Mouse (Mus musculus) left cerebral cortex, postnatal 10 days (tissue): ENCODE results near the gene Sfi1. TPM values are rescaled to one million over a fixed set of nuclear protein-coding genes. Genes with fewer than 3 reads are reported as not detected.
"Not testable (repeated sequence)": the region's sequence is repeated elsewhere in the genome, so short reads cannot be mapped to it uniquely, and the experiment has no call there.

Experiments
- DNase-seq, 2 experiments: peaks; one replicate each; pipeline ENCODE4 v3.0.0; 2021 to 2022; ENCODE audit warnings: low spot score in 2 of 2, mixed read lengths in 1 of 2; ENCODE audit errors: extremely low spot score in 1 of 2
- intact Hi-C: fragments of 180-260 bp; cut with DNase I; formaldehyde crosslinking; loops from one replicate; pipeline ENCODE4 v1.15.1; 2025
- total RNA-seq, 2 experiments: library from RNA; stranded (reverse); gene quantifications; 2 replicates each; pipeline ENCODE4 v1.2.3; 2021

Gene Sfi1
- total RNA-seq, 2 experiments from 2014 or later, result 51.9 to 73.2 TPM

DNA sequence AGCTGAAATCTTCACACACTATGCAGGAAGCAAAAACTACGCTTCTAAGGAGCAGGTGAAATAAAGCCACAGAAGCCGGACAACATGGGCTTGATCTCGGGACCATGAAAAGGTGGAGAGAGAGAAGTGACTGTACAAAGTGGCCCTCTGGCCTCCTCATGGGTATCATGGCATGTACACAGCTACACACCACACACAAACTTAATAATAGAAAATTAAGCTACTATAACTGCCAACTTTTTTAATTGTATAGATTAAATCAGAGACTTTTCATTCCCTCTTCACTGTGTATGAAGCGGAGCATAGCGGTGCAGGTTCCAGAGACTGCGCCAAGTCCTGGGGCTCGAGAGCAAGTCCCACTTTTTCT, 13.6 kb downstream of the Sfi1 start:
- intact Hi-C loops, result not testable (repeated sequence)
- peak in 1 of 2 experiments; percentile 57 for DNase-seq

DNA sequence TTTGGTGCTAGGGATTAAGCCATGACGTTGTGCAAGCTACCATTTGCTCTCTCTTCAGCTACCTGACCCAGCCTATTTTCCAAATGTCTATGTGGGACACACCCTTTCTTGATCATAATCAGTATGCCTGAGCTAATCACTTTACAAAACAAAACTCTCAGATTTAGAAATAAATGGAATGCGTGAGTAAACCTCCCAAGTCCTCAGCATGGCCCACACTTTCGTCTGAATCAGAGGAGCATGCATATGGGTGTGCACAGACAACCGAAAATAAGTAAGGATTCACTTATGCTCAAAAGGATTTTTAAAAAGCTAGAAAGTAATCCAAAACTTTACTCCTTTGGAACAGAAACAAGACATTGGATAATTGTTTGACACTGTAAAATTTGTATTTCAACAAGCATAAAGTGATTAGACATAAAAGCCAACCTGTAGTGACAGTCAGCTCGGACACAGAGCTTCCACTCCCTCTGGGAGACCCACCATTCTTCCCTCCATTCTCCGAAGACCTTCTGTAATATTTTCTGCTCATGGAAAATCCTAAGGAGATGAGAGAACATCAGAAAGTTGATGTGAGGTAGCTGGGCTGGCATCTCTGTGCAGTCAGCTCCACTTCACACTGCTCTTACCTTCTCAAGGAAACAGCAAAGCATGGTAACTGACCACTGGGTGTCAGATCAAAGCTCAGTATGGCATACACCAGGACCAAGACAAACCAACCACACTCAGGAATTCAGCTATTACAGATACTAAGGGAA, 14.1 kb downstream of the Sfi1 start:
- intact Hi-C loops, result not testable (repeated sequence)
- peak in 1 of 2 experiments; percentile 71 for DNase-seq

DNA sequence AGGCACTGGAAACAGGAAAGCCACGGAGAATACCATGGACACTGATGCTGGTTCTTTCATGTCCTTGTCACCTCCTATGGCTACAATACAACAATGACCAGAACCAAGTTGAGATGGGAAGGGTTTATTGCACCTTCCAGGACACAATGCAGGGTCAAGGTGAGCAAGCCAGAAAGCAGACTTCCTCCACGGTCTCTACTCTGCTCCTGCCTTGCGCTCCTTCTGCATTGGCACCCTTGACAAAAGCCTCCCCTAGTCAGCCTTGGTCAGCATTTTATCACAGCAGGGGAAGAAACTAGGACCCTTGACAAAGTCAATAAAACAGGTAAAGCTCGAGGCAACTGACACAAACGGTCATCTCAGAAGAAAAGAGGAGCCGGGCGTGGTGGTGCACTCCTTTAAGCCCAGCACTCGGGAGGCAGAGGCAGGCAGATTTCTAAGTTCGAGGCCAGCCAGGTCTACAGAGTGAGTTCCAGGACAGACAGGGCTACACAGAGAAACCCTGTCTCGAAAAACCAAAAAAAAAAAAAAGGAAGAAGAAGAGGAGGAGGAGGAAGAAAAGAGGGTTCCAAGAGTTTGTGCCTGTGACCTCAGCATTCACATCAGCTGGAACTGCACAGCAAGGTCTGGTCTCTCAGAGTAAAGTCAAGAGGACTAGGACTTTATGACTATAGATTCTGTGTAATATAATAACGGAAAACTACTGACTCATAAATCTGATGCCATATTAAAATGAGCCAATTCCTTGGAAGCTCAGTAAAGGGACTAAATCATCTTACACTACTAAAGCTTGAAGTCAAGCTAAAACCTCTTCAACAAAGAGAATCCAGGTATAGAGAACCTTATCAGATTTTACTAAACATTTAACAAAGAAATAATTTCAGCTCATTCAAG, 19.6 kb downstream of the Sfi1 start:
- peak; percentile 57 to 89 for DNase-seq
- intact Hi-C loops, result not testable (repeated sequence)

DNA sequence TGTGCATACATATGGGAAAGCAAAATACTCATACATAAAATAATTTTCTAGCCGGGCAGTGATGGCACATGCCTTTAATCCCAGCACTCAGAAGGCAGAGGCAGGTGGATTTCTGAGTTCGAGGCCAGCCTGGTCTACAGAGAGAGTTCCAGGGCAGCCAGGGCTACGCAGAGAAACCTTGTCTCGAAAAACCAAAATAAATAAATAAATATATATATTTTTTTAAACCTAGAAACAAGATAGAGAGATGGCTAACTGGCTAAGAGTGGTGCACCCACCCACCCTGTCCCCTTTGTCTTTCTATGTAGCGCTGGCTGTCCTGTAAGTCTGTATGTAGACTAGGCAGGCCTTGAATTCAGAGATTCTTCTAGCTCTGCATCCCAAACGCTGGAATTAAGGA, 20.7 kb downstream of the Sfi1 start:
- intact Hi-C loops, DNase-seq: not testable (repeated sequence)

DNA sequence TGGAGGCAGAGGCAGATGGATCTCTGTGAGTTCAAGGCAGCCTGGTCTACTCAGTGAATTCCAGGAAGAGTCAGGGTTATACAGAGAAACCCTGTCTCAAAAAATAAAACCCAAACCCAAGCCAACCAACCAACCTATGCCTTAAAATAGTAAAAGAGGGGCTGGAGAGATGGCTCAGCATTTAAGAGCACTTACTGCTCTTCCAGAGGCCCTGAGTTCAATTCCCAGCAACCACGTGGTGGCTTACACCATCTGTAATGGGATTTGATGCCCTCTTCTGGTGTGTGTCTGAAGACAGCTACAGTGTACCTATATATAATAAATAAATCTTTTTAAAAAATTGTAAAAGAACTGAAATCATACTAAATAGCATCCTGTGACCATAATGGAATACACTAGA, 21.3 kb downstream of the Sfi1 start:
- peak; percentile 38 to 72 for DNase-seq
- intact Hi-C loops, result not testable (repeated sequence)

DNA sequence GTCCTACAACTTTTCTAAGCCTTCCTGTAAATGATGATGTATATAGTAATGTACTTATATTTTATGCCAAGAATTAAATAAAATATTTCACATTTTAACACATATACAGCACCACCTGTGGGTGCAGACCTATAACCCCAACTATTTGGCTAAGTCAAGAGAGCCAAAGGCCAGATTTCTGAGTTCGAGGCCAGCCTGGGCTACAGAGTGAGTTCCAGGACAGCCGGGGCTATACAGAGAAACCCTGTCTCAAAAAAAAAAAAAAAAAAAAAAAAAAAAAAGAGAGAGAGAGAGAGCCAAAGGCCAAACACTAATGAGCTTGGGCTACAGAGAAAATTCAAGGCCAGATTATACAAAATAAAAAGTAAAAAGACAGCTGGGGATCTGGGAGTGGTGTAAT, 24.2 kb downstream of the Sfi1 start:
- intact Hi-C loops, result not testable (repeated sequence)
- DNase-seq, result peak in 1 of 2 experiments; percentile 56

DNA sequence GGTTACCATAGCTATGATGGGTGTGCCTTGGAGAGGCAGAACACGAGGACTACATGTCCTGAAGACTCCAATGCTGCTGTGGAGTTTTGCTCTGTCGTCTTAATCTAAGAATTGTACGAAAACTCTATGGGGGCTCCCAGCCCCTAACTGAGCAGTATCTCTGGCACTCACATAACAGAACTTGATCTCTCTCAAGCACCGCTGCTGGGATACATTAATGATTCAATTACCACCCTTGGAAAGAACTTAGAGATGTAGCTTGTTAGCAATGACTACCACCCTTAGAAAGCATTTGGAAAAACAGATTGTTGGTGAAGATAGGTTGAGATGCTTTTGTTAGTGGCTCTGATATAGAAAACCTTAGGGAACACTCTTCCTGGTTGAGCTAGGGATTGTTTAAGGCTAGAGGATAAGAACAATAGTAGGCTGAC, 25.7 kb downstream of the Sfi1 start:
- intact Hi-C loops, result not testable (repeated sequence)
- peak; percentile 38 to 65 for DNase-seq

DNA sequence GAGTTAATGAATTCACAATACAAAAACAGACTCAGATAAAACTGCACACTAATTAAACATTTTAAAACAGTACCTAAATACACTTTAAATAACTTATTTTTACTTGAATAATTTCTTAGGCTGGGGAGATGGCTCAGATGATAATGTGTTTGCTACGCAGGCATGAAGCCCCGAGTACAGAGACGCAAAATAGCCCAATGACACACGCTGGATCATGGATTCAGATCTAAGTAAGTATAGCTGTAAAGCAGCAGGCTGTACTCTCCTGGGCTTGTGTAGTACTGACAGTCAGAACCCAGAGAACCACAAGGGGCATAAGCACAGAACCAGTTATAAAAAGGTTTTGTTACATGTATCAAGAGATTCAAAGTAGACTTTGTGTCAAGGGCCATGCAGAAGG, 26.1 kb downstream of the Sfi1 start:
- not testable (repeated sequence) for DNase-seq

DNA sequence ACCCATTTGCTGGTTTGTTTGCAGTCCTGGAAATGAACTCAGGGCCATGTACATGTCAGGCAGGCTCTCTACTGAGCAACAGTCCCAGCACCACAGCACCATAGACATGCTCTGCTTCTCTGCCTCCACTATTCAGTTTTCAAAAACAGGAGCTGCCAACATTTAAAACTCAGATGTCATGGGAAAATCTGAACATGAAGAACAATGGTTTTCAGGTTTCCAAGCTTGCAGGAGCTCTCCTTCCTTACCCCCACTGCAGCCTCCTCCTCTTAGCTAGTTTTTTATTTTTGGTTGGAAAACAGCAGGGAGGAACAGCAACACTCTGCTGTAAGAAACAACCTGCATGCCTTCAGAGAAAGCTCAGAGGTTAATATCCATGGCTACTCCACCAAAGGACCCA, 26.9 kb downstream of the Sfi1 start:
- intact Hi-C loops, DNase-seq: not testable (repeated sequence)

More for the DNA sequence above, 26.1 kb downstream of the Sfi1 start:
- intact Hi-C loops, result not testable (repeated sequence)

DNA sequence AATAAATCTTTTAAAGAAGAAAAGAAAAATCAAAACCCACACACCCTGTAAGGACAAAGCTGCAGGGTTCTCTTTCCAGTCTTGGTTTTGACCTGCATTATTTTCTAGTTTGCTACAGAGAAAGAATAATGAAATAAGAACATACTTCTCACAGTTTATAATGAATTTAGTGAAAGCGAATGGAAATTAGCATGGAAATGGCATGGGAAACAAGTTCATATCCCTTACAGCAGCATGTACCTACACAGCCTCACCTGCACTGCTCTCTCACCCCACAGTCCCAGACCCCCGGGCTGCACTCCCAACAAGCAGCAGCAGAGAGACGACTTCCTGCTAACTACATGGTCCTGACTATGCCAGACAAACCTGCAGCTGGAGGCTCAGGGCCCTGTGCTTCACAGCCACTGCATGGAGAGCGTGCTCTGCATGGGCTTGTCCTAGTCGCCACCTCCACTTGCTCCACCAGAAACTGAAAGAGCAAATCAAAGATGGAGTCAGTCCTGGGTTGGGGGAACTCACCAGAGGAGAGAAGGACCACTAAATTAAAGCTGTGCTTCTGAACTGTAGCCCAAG, 28.0 kb downstream of the Sfi1 start:
- DNase-seq, intact Hi-C loops: not testable (repeated sequence)

DNA sequence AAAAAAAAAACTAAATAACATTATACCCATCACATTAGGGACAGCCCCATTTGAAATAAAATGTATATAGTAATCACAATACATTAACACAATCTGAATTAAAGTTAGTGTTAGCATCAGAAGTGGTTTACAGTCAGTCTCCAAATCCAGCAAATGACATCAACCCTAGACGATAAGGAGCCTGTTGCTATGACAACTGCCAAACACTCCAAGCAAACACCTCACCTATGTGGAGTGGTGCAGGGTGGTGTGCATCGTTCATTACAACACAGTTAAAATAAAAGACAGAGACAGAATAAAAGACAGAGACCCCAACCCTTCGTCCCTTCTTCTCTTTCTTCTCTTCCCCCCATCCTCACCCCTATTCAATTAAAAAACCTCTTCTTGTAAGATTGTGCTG, 29.6 kb downstream of the Sfi1 start:
- DNase-seq, intact Hi-C loops: not testable (repeated sequence)

DNA sequence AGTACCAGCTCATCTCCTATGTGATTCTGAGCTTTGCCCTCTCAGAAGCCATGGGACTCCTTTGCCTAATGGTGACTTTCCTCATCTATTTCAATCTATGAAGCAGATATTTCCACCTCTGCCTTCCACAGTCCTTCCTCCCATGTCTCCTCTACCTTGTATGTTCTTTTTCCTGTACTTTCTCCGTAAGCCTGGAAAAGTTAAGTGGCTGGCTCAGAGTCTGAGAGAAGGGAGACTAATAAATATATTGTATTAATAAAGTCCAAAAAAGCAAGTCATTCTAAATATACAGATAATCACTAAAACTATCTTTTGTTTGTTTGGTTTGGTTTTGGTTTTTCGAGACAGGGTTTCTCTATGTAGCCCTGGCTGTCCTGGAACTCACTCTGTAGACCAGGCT, 30.1 kb downstream of the Sfi1 start:
- intact Hi-C loops, result not testable (repeated sequence)
- DNase-seq, result peak in 1 of 2 experiments; percentile 59

DNA sequence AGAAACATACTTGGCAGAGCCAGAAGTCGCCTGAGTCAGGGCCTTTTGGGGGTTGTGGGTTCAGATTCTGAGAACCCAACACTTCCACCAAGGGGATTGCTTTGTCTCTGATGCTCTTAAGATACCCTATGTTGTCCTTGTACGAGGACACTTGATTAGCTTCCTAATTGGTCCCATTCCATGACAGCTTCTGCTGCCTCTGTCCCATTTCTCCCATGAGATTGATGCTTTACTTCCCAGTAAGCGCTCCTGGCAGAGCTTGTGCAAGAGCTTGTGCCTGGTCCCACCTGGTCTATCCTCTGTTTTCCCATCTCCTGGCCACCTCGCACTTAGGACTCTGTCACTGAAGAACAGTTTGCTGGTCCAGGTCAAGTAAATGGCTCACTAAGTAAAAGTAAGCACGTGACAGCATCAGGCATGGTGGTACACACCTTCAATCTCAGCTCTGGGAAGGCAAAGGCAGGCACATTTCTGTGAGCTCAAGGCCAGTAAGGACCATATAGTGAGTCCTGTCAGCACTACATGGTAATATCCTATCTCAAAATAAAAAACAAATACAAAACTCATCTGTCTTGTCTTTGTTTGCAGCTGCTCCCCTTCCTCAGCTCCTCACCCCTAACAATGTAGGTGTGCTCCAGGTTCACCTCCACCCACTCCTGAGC, 30.9 kb downstream of the Sfi1 start:
- intact Hi-C loops, result not testable (repeated sequence)
- DNase-seq, result peak in 1 of 2 experiments; percentile 72

DNA sequence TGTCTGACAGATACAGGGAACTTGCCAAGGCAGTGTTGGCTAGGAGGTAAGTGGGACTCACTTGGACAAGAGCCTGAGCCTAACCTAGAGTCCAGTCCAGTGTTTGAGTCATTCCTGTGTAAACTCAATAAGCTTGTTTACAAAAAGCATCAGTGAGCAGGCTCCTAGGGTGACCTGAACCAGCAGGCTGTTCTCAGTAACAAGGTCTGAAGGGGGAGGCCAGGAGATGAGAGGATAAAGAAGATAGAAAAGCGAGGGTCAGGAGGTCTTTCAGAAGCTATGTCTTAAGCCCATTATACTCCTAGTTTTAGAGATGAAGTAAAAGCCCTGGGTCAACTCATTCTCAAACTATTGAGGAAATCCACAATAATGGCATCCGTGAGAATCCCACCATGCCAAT, 31.9 kb downstream of the Sfi1 start:
- intact Hi-C loops, result not testable (repeated sequence)

DNA sequence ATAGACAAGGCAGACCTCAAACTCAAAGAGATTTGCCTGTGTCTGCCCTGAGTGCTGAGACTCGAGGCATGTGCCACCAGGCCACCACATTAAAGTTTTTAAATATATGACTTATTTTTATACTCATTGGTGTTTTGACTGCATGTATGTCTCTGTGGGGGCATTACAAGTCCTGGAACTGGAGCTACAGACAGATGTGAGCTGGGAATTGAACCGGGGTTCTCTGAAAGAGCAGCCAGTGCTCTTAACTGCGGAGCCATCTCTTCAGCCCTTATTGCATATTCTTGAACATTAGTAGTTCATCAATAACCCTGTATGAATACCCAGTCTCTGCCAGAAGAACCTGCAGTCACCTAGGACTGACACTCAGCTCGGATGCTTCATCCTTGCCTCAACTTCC, 34.5 kb downstream of the Sfi1 start:
- intact Hi-C loops, DNase-seq: not testable (repeated sequence)

More for the DNA sequence above, 31.9 kb downstream of the Sfi1 start:
- peak in 1 of 2 experiments; percentile 75 for DNase-seq

DNA sequence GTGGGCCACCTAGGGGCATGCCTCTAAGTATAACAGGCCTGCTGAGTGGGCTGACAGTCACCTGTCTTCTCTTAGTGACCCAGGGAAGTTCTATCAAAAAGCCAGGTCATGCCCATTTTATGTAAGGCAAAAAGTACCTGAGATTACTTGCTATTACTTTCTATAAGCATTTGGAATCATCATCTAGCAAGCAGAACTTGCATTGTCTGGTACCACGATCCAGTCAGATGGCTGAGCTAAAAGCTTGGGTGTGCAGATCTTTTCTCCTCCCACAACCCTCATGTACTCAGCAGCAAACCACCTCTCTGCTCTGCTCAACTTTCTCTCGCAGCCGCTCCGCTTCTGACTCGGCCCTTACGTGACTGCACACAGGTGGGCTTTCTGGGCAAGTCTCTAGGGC, 35.3 kb downstream of the Sfi1 start:
- DNase-seq, intact Hi-C loops: not testable (repeated sequence)

DNA sequence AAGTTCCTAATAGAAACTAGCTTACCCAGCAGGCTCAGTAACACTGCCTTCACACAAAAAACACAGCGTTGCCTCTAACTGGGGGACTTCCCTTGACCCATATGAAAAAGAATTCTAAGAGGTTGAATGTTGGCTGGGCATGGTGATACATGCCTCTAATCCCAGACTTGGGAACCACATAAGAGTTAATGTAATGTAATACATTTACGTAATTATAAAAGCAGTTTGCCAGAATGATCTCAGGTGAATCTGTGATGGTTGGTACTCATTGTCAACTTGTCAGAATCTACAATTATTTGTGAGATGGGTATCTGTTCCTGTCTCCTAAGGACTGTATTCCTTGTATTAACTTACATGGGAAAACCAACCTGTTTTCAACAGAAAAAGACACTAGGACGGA, 36.3 kb downstream of the Sfi1 start:
- DNase-seq, intact Hi-C loops: not testable (repeated sequence)

DNA sequence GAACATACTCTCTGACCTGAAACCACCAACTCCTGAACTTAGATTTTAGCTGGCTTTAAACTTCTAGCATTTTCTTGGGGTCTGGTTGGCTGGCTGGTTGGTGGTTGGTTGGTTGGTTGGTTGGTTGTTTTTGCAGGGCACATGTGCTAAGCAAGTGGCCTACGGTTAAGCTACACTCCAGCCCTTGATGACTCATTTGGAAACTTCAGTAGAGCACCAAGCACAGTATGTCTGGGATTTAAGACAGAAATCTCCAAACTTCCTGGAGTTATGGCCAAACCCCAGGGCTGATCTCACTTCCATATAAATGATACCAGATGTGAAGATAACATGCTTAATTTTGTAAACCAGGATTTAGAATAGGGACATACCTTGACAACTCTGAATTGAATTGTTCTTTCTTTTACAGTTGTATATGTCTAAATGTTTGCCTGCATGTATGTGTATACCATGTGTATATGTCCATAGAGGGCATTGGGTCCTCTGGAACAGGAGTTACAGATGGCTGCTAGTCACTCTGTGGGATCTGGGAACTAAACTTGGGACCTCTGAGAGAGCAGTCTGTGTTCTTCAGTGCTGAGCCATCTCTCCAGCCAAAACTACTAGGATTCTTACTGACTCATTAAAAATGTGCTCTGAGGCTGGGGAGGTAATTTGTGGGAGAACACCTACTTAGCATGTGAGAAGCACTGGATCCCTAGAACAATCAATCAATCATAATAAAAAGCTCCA, 39.4 kb downstream of the Sfi1 start:
- DNase-seq, result peak; percentile 66 to 76
- intact Hi-C loops, result not testable (repeated sequence)
